Comparison of ENCODE assay signal across 7 mouse cellular contexts in the genomic region with DNA sequence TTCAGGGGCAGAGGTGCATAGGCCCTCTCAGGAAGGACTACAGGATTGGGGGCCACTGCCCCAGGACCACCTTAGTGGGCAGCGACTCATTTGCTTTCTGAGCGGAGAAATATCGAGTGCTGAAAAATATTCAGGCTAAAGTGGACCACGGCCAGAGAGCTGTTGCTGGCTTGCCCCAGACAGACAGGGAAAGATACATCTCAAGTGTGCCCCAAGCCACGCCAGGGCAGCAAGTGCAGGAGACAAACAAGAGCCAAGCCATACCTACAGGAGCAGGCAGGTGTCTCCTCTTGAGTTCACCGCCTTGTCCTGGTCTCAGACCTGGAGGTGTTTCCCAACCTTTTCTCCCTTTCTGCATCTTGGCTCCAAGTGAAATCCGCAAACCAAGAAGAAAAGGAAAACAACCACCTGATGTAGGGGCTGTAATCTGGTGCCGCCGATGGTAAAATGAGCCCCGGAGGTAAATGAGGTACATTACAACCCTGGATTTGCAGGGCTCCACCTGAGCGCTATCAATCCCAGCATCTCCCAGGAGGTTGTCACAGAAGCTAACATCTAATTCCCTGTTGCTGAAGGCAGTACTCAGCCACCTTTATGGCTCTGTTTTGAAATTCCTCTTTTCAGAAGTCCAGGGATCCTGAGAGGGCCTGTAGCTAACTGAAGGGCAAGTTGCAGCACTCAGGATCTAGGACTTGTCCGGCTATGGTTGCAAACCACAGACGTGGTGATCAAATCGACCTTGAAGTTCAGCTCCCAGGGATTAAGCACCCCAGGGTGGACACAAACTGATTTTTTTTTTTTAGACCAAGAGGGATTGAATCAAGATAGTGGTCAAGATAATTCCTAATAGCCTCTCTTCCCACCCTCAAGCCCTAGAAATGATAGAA. TPM values are rescaled to one million over a fixed set of nuclear protein-coding genes. Genes with fewer than 3 reads are reported as not detected.
A peak's percentile ranks its signal among the peaks of the same experiment; 100 is the strongest.
DNase-seq lines count a peak whose midpoint lies in the region; ATAC-seq lines count a peak whose summit lies in the region.

No protein-coding gene starts in this region.

- H3K9ac ChIP-seq in lung, embryonic 16.5 days (ENCODE audit: low read length), result peak overlapping the region; percentile 71
- peak overlapping the region; percentile 16; the same call in 1 of the 2 replicates for H3K9ac ChIP-seq in forebrain, embryonic 16.5 days (replicated peaks; ENCODE audit: low read depth, low read length)
- peak overlapping the region; percentile 57 for H3K9ac ChIP-seq in limb, embryonic 12.5 days (replicated peaks)
- H3K9ac ChIP-seq in stomach, embryonic 15.5 days, result 0 out of 2 replicates have a peak overlapping the region, but pooled peaks have one; percentile 19

- DNase-seq in lung, postnatal 36 days, result no peak
- DNase-seq in left cerebral cortex, adult 9 months (ENCODE audit: low spot score in 2 of 2), result no peak
- DNase-seq in frontal cortex, adult 2 months (ENCODE audit: extremely low spot score in 1 of 2, low spot score in 1 of 2), result no peak

- H3K27me3 ChIP-seq in lung, embryonic 16.5 days (ENCODE audit: control insufficient read depth, insufficient read depth, low read depth, low read length), result no peaks in the 10 kb centered on the region
- H3K27me3 ChIP-seq in forebrain, embryonic 16.5 days (replicated peaks; ENCODE audit: control insufficient read depth, insufficient read depth, low read length), result no peaks in the 10 kb centered on the region
- no peaks in the 10 kb centered on the region for H3K27me3 ChIP-seq in limb, embryonic 12.5 days
- H3K27me3 ChIP-seq in stomach, embryonic 15.5 days (replicated peaks), result no peaks in the 10 kb centered on the region

- no peaks in the 10 kb centered on the region for H3K9me3 ChIP-seq in lung, embryonic 16.5 days (ENCODE audit: control insufficient read depth, low read length)
- no peaks in the 10 kb centered on the region for H3K9me3 ChIP-seq in forebrain, embryonic 16.5 days (ENCODE audit: control insufficient read depth, low read length)
- no peaks in the 10 kb centered on the region for H3K9me3 ChIP-seq in limb, embryonic 12.5 days
- H3K9me3 ChIP-seq in stomach, embryonic 15.5 days, result no peaks in the 10 kb centered on the region

- H3K27ac ChIP-seq in lung, embryonic 16.5 days (ENCODE audit: low read length), result peak overlapping the region; percentile 90
- no peak overlapping the region for H3K27ac ChIP-seq in forebrain, embryonic 16.5 days (ENCODE audit: low read length)
- H3K27ac ChIP-seq in limb, embryonic 12.5 days, result peak overlapping the region; percentile 98
- peak overlapping the region; percentile 87 for H3K27ac ChIP-seq in stomach, embryonic 15.5 days

- H3K4me2 ChIP-seq in lung, embryonic 16.5 days (ENCODE audit: low read depth, low read length), result peak overlapping the region; percentile 70
- H3K4me2 ChIP-seq in forebrain, embryonic 16.5 days (ENCODE audit: low read length), result peak overlapping the region; percentile 92
- H3K4me2 ChIP-seq in limb, embryonic 12.5 days, result peak overlapping the region; percentile 96
- H3K4me2 ChIP-seq in stomach, embryonic 15.5 days, result peak overlapping the region; percentile 91

- ATAC-seq in lung, embryonic 16.5 days (ENCODE audit: low read depth), result no peak
- no peak for ATAC-seq in forebrain, embryonic 16.5 days
- ATAC-seq in limb, embryonic 12.5 days (ENCODE audit: insufficient number of reproducible peaks, insufficient read depth, low FRiP score, low TSS enrichment, low read depth), result no peak
- ATAC-seq in stomach, embryonic 15.5 days (ENCODE audit: insufficient read depth, low FRiP score, low read depth), result no peak

- H3K4me3 ChIP-seq in lung, embryonic 16.5 days (ENCODE audit: low read length), result peak overlapping the region; percentile 85
- H3K4me3 ChIP-seq in forebrain, embryonic 16.5 days (replicated peaks; ENCODE audit: low read length), result peak overlapping the region; percentile 77
- peak overlapping the region; percentile 90 for H3K4me3 ChIP-seq in limb, embryonic 12.5 days (replicated peaks)
- peak overlapping the region; percentile 82 for H3K4me3 ChIP-seq in stomach, embryonic 15.5 days (replicated peaks)

- no peaks in the 10 kb centered on the region for H3K36me3 ChIP-seq in lung, embryonic 16.5 days (ENCODE audit: control insufficient read depth, insufficient read depth, low read length)
- no peaks in the 10 kb centered on the region for H3K36me3 ChIP-seq in forebrain, embryonic 16.5 days (ENCODE audit: control insufficient read depth, insufficient read depth)
- H3K36me3 ChIP-seq in limb, embryonic 12.5 days, result peaks cover 2% of the 10 kb centered on the region; the same call in 1 of the 2 replicates
- H3K36me3 ChIP-seq in stomach, embryonic 15.5 days, result no peaks in the 10 kb centered on the region

- WGBS in lung, embryonic 16.5 days, result 36% methylated on average over 14 of the region's 14 CpGs
- WGBS in forebrain, embryonic 16.5 days, result 43% methylated on average over 14 of the region's 14 CpGs
- 25% methylated on average over 14 of the region's 14 CpGs for WGBS in limb, embryonic 12.5 days
- 39% methylated on average over 14 of the region's 14 CpGs for WGBS in stomach, embryonic 15.5 days

- H3K4me1 ChIP-seq in lung, embryonic 16.5 days (replicated peaks; ENCODE audit: control insufficient read depth, insufficient read depth, low read length), result peaks cover 20% of the 10 kb centered on the region
- peaks cover 11% of the 10 kb centered on the region for H3K4me1 ChIP-seq in forebrain, embryonic 16.5 days (replicated peaks; ENCODE audit: control insufficient read depth, insufficient read depth, low read length)
- peaks cover 35% of the 10 kb centered on the region for H3K4me1 ChIP-seq in limb, embryonic 12.5 days (replicated peaks)
- peaks cover 22% of the 10 kb centered on the region for H3K4me1 ChIP-seq in stomach, embryonic 15.5 days

RNA-seq across cellular contexts. Expression of gene Slc38a10, which starts 39.6 kb away (rescaled TPM):
- 96.3 and 100 TPM in 2 replicates for polyA plus RNA-seq in lung, embryonic 16.5 days (2015; fragmentation: Nextera tagmentation; extraction: Ambion mirVana)
- polyA plus RNA-seq in forebrain, embryonic 16.5 days (2015; fragmentation: Nextera tagmentation; extraction: Ambion mirVana), result 106 and 110 TPM in 2 replicates
- polyA plus RNA-seq in limb, embryonic 12.5 days (2016; fragmentation: Nextera tagmentation; extraction: Ambion mirVana), result 84.7 and 86.8 TPM in 2 replicates
- 87.2 and 93.5 TPM in 2 replicates for polyA plus RNA-seq in stomach, embryonic 15.5 days (2015; fragmentation: Nextera tagmentation; extraction: Ambion mirVana)
- 62.5 and 62.6 TPM in 2 replicates for polyA plus RNA-seq in frontal cortex, adult 2 months (2012; rRNA removed)

RNA-seq across cellular contexts. Expression of gene Bahcc1, which starts 42.0 kb away (rescaled TPM):
- polyA plus RNA-seq in lung, embryonic 16.5 days (2015; fragmentation: Nextera tagmentation; extraction: Ambion mirVana), result 7.0 and 7.5 TPM in 2 replicates
- 14.5 and 14.8 TPM in 2 replicates for polyA plus RNA-seq in forebrain, embryonic 16.5 days (2015; fragmentation: Nextera tagmentation; extraction: Ambion mirVana)
- 18.3 and 18.5 TPM in 2 replicates for polyA plus RNA-seq in limb, embryonic 12.5 days (2016; fragmentation: Nextera tagmentation; extraction: Ambion mirVana)
- 7.2 and 7.9 TPM in 2 replicates for polyA plus RNA-seq in stomach, embryonic 15.5 days (2015; fragmentation: Nextera tagmentation; extraction: Ambion mirVana)
- 16.9 and 17.2 TPM in 2 replicates for polyA plus RNA-seq in frontal cortex, adult 2 months (2012; rRNA removed)

Comparison
In these comparisons a context has a peak if more than half of its experiments do, and no peak if none do; other contexts are left out.
1. H3K9ac ChIP-seq: peak in every context shown above with its lines; median percentile 71 in lung, embryonic 16.5 days; 57 in limb, embryonic 12.5 days; 19 in stomach, embryonic 15.5 days; 16 in forebrain, embryonic 16.5 days.